ENCODE assay signal across 19 mouse cellular contexts in genomic region chr13:24879359-24880040, GRCm38 (mm10). TPM values are rescaled to one million over a fixed set of nuclear protein-coding genes. Genes with fewer than 3 reads are reported as not detected.
DNase-seq lines count a peak whose midpoint lies in the region; ATAC-seq and TF ChIP-seq lines count a peak whose summit lies in the region.
"Had no signal": no experiment of that assay in that cellular context is flagged by ENCODE, and none has a peak within 500 bp of the region (broad histone marks: within the 10 kb centered on the region; RNA-seq: fewer than 3 reads in every experiment).

No protein-coding gene starts in this region.

- H3K9ac ChIP-seq in liver, postnatal 0 days (replicated peaks) = no peak overlapping the region
- no peak overlapping the region for H3K9ac ChIP-seq in forebrain, embryonic 12.5 days
- H3K9ac ChIP-seq: embryonic facial prominence, embryonic 12.5 days; heart, embryonic 15.5 days; hindbrain, embryonic 13.5 days; limb, embryonic 13.5 days; midbrain, embryonic 12.5 days had no signal

- no peak overlapping the region for H3K4me2 ChIP-seq in liver, postnatal 0 days (ENCODE audit: low read depth, low read length)
- H3K4me2 ChIP-seq in forebrain, embryonic 12.5 days = no peak overlapping the region
- H3K4me2 ChIP-seq: embryonic facial prominence, embryonic 12.5 days; heart, embryonic 15.5 days; hindbrain, embryonic 13.5 days; limb, embryonic 13.5 days; midbrain, embryonic 12.5 days had no signal

- H3K36me3 ChIP-seq in liver, postnatal 0 days (replicated peaks; ENCODE audit: insufficient read depth, low read length) = no peaks in the 10 kb centered on the region
- H3K36me3 ChIP-seq in forebrain, embryonic 12.5 days (replicated peaks) = no peaks in the 10 kb centered on the region
- H3K36me3 ChIP-seq: embryonic facial prominence, embryonic 12.5 days; heart, embryonic 15.5 days; limb, embryonic 13.5 days; midbrain, embryonic 12.5 days had no signal

- peaks cover 4% of the 10 kb centered on the region; the same call in 1 of the 2 replicates for H3K4me1 ChIP-seq in liver, postnatal 0 days (ENCODE audit: insufficient read depth)
- no peaks in the 10 kb centered on the region for H3K4me1 ChIP-seq in forebrain, embryonic 12.5 days
- H3K4me1 ChIP-seq: embryonic facial prominence, embryonic 12.5 days; heart, embryonic 15.5 days; hindbrain, embryonic 13.5 days; limb, embryonic 13.5 days; midbrain, embryonic 12.5 days had no signal

- TF ChIP-seq EP300 in liver, postnatal 0 days (IDR thresholded peaks at IDR 0.05; ENCODE audit: low read depth) = no peak

- H3K4me3 ChIP-seq in liver, postnatal 0 days (ENCODE audit: low read depth, low read length) = no peak overlapping the region
- no peak overlapping the region for H3K4me3 ChIP-seq in forebrain, embryonic 12.5 days (replicated peaks)
- H3K4me3 ChIP-seq: embryonic facial prominence, embryonic 12.5 days; heart, embryonic 15.5 days; hindbrain, embryonic 13.5 days; layer of hippocampus, adult 2 months; limb, embryonic 13.5 days; midbrain, embryonic 12.5 days had no signal

- DNase-seq in ovary, postnatal 14 days (ENCODE audit: low spot score) = peak; percentile 14
- DNase-seq in ovary, postnatal 36 days (ENCODE audit: low spot score) = no peak
- peak; percentile 84 for DNase-seq in kidney, adult 18-20 months
- DNase-seq in kidney, postnatal 14 days = peak; percentile 88
- DNase-seq in liver, postnatal 0 days = peak; percentile 55
- no peak for DNase-seq in gastrocnemius, postnatal 4 days (ENCODE audit: low spot score in 2 of 2)
- no peak for DNase-seq in left cerebral cortex, adult 9 months (ENCODE audit: low spot score in 2 of 2)
- DNase-seq: adrenal gland, adult 2 months; B cell, adult 2 months; cerebellum, adult 11 months; heart, adult 18-20 months; lung, postnatal 10 days had no signal

- no peaks in the 10 kb centered on the region for H3K27me3 ChIP-seq in liver, postnatal 0 days (ENCODE audit: insufficient read depth, low read length)
- H3K27me3 ChIP-seq in forebrain, embryonic 12.5 days = no peaks in the 10 kb centered on the region
- H3K27me3 ChIP-seq: embryonic facial prominence, embryonic 12.5 days; heart, embryonic 15.5 days; hindbrain, embryonic 13.5 days; limb, embryonic 13.5 days; midbrain, embryonic 12.5 days had no signal

- H3K27ac ChIP-seq in liver, postnatal 0 days (ENCODE audit: low read depth) = peak overlapping the region; percentile 61; the same call in 1 of the 2 replicates
- H3K27ac ChIP-seq in forebrain, embryonic 12.5 days = no peak overlapping the region
- H3K27ac ChIP-seq: embryonic facial prominence, embryonic 12.5 days; heart, embryonic 15.5 days; hindbrain, embryonic 13.5 days; layer of hippocampus, adult 2 months; limb, embryonic 13.5 days; midbrain, embryonic 12.5 days had no signal

- 68% methylated on average over 15 of the region's 15 CpGs for WGBS in liver, postnatal 0 days (ENCODE audit: insufficient replicate concordance)
- 92% methylated on average over 15 of the region's 15 CpGs for WGBS in forebrain, embryonic 12.5 days

- TF ChIP-seq CTCF in liver, postnatal 0 days (IDR thresholded peaks at IDR 0.05; ENCODE audit: low read depth) = no peak

- ATAC-seq in liver, postnatal 0 days = peak; percentile 82
- ATAC-seq in forebrain, embryonic 12.5 days (ENCODE audit: low FRiP score) = no peak

- H3K9me3 ChIP-seq in liver, postnatal 0 days (ENCODE audit: low read length) = 0 out of 2 replicates have a peak, but pooled peaks cover 3% of the 10 kb centered on the region
- H3K9me3 ChIP-seq in forebrain, embryonic 12.5 days = no peaks in the 10 kb centered on the region
- H3K9me3 ChIP-seq: heart, embryonic 15.5 days; hindbrain, embryonic 13.5 days; limb, embryonic 13.5 days; midbrain, embryonic 12.5 days had no signal

RNA-seq across cellular contexts. Expression of gene D130043K22Rik, which starts 34.6 kb away (rescaled TPM):
- 0.31 and 0.48 TPM in 2 replicates for polyA plus RNA-seq in liver, postnatal 0 days (2015; fragmentation: Nextera tagmentation; extraction: Ambion mirVana)
- not detected for total RNA-seq in gastrocnemius, postnatal 4 days (2021)
- polyA plus RNA-seq in forebrain, embryonic 12.5 days (2016; fragmentation: Nextera tagmentation; extraction: Ambion mirVana) = 1.1 and 1.6 TPM in 2 replicates

RNA-seq across cellular contexts. Expression of gene Tdp2, which starts 48.0 kb away (rescaled TPM):
- 18.3 and 18.4 TPM in 2 replicates for polyA plus RNA-seq in liver, postnatal 0 days (2015; fragmentation: Nextera tagmentation; extraction: Ambion mirVana)
- total RNA-seq in gastrocnemius, postnatal 4 days (2021) = 10 to 100 TPM; 15.5 to 16.1 TPM
- 70.3 and 75.0 TPM in 2 replicates for polyA plus RNA-seq in forebrain, embryonic 12.5 days (2016; fragmentation: Nextera tagmentation; extraction: Ambion mirVana)

RNA-seq across cellular contexts. Expression of gene Acot13, which starts 48.2 kb away (rescaled TPM):
- 101 and 102 TPM in 2 replicates for polyA plus RNA-seq in liver, postnatal 0 days (2015; fragmentation: Nextera tagmentation; extraction: Ambion mirVana)
- 10 to 100 TPM; 50.9 to 57.6 TPM for total RNA-seq in gastrocnemius, postnatal 4 days (2021)
- polyA plus RNA-seq in forebrain, embryonic 12.5 days (2016; fragmentation: Nextera tagmentation; extraction: Ambion mirVana) = 57.4 and 57.8 TPM in 2 replicates

RNA-seq across cellular contexts. Expression of gene Aldh5a1, which starts 58.0 kb away (rescaled TPM):
- 3.8 and 3.9 TPM in 2 replicates for polyA plus RNA-seq in liver, postnatal 0 days (2015; fragmentation: Nextera tagmentation; extraction: Ambion mirVana)
- total RNA-seq in gastrocnemius, postnatal 4 days (2021) = 1 to 10 TPM; 4.3 to 4.5 TPM
- 10.6 and 10.9 TPM in 2 replicates for polyA plus RNA-seq in forebrain, embryonic 12.5 days (2016; fragmentation: Nextera tagmentation; extraction: Ambion mirVana)

Comparison
In these comparisons a context has a peak if more than half of its experiments do, and no peak if none do; other contexts are left out.
1. DNase-seq: peak in ovary, postnatal 14 days (single experiment), kidney, adult 18-20 months (single experiment), kidney, postnatal 14 days (single experiment) and liver, postnatal 0 days (single experiment); none in ovary, postnatal 36 days (single experiment), gastrocnemius, postnatal 4 days (0 of 2) and left cerebral cortex, adult 9 months (0 of 2).